Mouse (Mus musculus) neural tube, embryonic 15.5 days (tissue): ENCODE measurements around the gene Erg. TPM values are rescaled to one million over a fixed set of nuclear protein-coding genes. Genes with fewer than 3 reads are reported as not detected.

Experiments used
- ATAC-seq: fragments of 200-750 bp; cut with Nextera tagmentation; 2 replicates; pipeline ENCODE4 v1.8.0; 2017; ENCODE audit warnings: mild to moderate bottlenecking, moderate TSS enrichment, moderate library complexity; ENCODE audit not compliant: low FRiP score
- H3K27ac ChIP-seq: fragments of 300-500 bp; sonication (generic); replicated peaks from 2 replicates; pipeline ENCODE4 v1.5.1; 2015; ENCODE audit warnings: mild to moderate bottlenecking, inconsistent platforms
- H3K27me3 ChIP-seq: fragments of 300-500 bp; sonication (generic); replicated peaks from 2 replicates; pipeline ENCODE4 v1.6.1; 2015; ENCODE audit warnings: inconsistent platforms
- H3K36me3 ChIP-seq: fragments of 300-500 bp; sonication (generic); 2 replicates; pipeline ENCODE4 v1.6.1; 2015; ENCODE audit warnings: inconsistent platforms
- H3K4me1 ChIP-seq: fragments of 300-500 bp; sonication (generic); 2 replicates; pipeline ENCODE4 v1.6.1; 2015; ENCODE audit warnings: inconsistent platforms
- H3K4me2 ChIP-seq: fragments of 300-500 bp; sonication (generic); 2 replicates; pipeline ENCODE4 v1.6.1; 2015; ENCODE audit warnings: inconsistent platforms, mild to moderate bottlenecking, moderate library complexity
- H3K4me3 ChIP-seq: fragments of 300-500 bp; sonication (generic); replicated peaks from 2 replicates; pipeline ENCODE4 v1.5.1; 2015; ENCODE audit warnings: mild to moderate bottlenecking, inconsistent platforms
- H3K9ac ChIP-seq: fragments of 300-500 bp; sonication (generic); replicated peaks from 2 replicates; pipeline ENCODE4 v1.6.1; 2015; ENCODE audit warnings: mild to moderate bottlenecking, inconsistent platforms
- H3K9me3 ChIP-seq: fragments of 300-500 bp; sonication (generic); replicated peaks from 2 replicates; pipeline ENCODE4 v1.6.1; 2016; ENCODE audit warnings: inconsistent platforms
- WGBS: fragments of 180-500 bp; shearing (Covaris S2); methylation state at CpG from one replicate; pipeline ENCODE4 v1.1.7; 2015; ENCODE audit warnings: mixed read lengths; 5-methylcytosine and 5-hydroxymethylcytosine counted together
- polyA plus RNA-seq: library from polyadenylated mRNA; unstranded; fragments of >200 nt; fragmentation: Nextera tagmentation; extraction: Ambion mirVana; gene quantifications from 2 replicates; pipeline ENCODE4 v1.2.1, GENCODE M21; 2015

Erg gene
- 2.3 and 2.9 TPM in 2 replicates for polyA plus RNA-seq

GRCm38 (mm10) chr16:95586311-95586602 is at the start of gene Erg:
TSS of gene Erg (minus strand) at chr16:95586593.
- Histone ChIP-seq H3K27ac (no peak within 1 kb of the TSS), H3K27me3 (peaks cover 40% of the 10 kb centered on the region), H3K4me2 (peak within 1 kb of the TSS; percentile 87), H3K4me1 (peaks cover 19% of the 10 kb centered on the region), H3K9me3 (no peaks in the 10 kb centered on the region), H3K4me3 (peak within 1 kb of the TSS; percentile 46), H3K36me3 (no peaks in the 10 kb centered on the region), H3K9ac (peak within 1 kb of the TSS; percentile 43)
- ATAC-seq = no peak
- 12% methylated on average over 5 of the region's 5 CpGs for WGBS

- Histone ChIP-seq H3K27me3 (no peaks in the 10 kb centered on the region), H3K4me2 (no peak overlapping the region), H3K27ac (no peak overlapping the region), H3K9me3 (no peaks in the 10 kb centered on the region), H3K4me1 (0 out of 2 replicates have a peak, but pooled peaks cover 2% of the 10 kb centered on the region), H3K4me3 (no peak overlapping the region), H3K9ac (no peak overlapping the region), H3K36me3 (no peaks in the 10 kb centered on the region)
- WGBS = 47% methylated on average over 10 of the region's 10 CpGs
- ATAC-seq = no peak
Observed at GRCm38 (mm10) chr16:95631816-95632215, 45.4 kb upstream of the Erg start.

GRCm38 (mm10) chr16:95623876-95624770 is 37.7 kb upstream of the Erg start:
- H3K4me1 ChIP-seq = no peaks in the 10 kb centered on the region
- no peak for ATAC-seq
- no peak overlapping the region for H3K4me2 ChIP-seq
- no peaks in the 10 kb centered on the region for H3K27me3 ChIP-seq
- 85% methylated on average over 7 of the region's 7 CpGs for WGBS
- no peak overlapping the region for H3K27ac ChIP-seq
- no peak overlapping the region for H3K9ac ChIP-seq
- H3K4me3 ChIP-seq = no peak overlapping the region
- H3K36me3 ChIP-seq = no peaks in the 10 kb centered on the region
- no peaks in the 10 kb centered on the region for H3K9me3 ChIP-seq

- no peaks in the 10 kb centered on the region for H3K36me3 ChIP-seq
- no peak for ATAC-seq
- no peak overlapping the region for H3K4me2 ChIP-seq
- H3K4me3 ChIP-seq = no peak overlapping the region
- no peak overlapping the region for H3K27ac ChIP-seq
- 65% methylated on average over 4 of the region's 4 CpGs for WGBS
- no peaks in the 10 kb centered on the region for H3K9me3 ChIP-seq
- no peak overlapping the region for H3K9ac ChIP-seq
- no peaks in the 10 kb centered on the region for H3K4me1 ChIP-seq
- no peaks in the 10 kb centered on the region for H3K27me3 ChIP-seq
Observed at GRCm38 (mm10) chr16:95623056-95623455, 36.7 kb upstream of the Erg start.

- H3K4me3 ChIP-seq = no peak overlapping the region
- no peaks in the 10 kb centered on the region for H3K36me3 ChIP-seq
- H3K27me3 ChIP-seq = no peaks in the 10 kb centered on the region
- 79% methylated on average over 4 of the region's 4 CpGs for WGBS
- H3K27ac ChIP-seq = no peak overlapping the region
- no peak overlapping the region for H3K4me2 ChIP-seq
- H3K9ac ChIP-seq = no peak overlapping the region
- H3K9me3 ChIP-seq = no peaks in the 10 kb centered on the region
- H3K4me1 ChIP-seq = no peaks in the 10 kb centered on the region
- no peak for ATAC-seq
Observed at GRCm38 (mm10) chr16:95619859-95620325, 33.5 kb upstream of the Erg start.

- H3K36me3 ChIP-seq = no peaks in the 10 kb centered on the region
- ATAC-seq = no peak
- no peaks in the 10 kb centered on the region for H3K4me1 ChIP-seq
- H3K27me3 ChIP-seq = no peaks in the 10 kb centered on the region
- H3K9ac ChIP-seq = no peak overlapping the region
- H3K9me3 ChIP-seq = no peaks in the 10 kb centered on the region
- H3K4me2 ChIP-seq = no peak overlapping the region
- WGBS = 63% methylated on average over 15 of the region's 15 CpGs
- H3K27ac ChIP-seq = no peak overlapping the region
- H3K4me3 ChIP-seq = no peak overlapping the region
Observed at GRCm38 (mm10) chr16:95618206-95618605, 31.8 kb upstream of the Erg start.

DNA sequence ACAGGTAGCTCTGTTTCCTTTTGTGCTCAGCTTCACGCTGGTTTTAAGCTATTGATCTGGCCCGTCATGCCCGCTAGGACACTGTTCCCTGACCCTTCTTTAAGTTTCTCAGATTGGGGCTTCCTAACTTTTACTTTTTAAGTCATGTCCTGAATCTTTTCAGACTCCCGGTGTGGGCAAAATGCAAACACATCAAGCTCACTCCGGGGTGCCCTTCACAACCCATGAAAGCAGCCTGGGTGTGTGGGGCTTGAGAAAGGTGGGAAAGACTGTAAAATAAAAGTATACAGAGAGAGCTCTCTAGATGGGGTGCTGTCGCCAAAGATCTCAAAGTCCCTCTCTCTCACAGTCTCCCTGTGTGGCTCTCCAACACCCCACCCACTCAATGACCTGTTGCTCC is 31.3 kb upstream of the Erg start:
- 29% methylated on average over 6 of the region's 6 CpGs for WGBS
- no peak for ATAC-seq
- H3K27me3 ChIP-seq = no peaks in the 10 kb centered on the region

DNA sequence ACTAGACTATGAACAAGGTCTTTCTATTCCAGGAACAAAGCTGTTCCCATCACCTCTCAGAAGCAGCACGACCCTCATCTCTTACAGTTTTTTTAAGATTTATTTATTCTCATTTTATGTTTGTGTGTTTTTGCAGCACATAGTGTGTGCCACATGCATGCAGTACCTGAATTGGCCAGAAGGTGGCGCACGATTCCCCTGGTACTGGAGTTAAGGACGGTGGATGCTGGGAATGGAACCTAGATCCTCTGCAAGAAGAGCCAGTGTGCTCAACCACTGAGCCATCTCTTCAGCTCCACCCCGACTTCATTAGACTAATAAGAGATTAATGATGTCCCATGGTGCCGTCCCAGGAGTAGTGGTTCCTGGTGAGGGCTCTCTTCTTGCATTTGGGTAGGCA is 29.2 kb upstream of the Erg start:
- Histone ChIP-seq H3K4me1 (no peaks in the 10 kb centered on the region), H3K4me3 (no peak overlapping the region), H3K4me2 (no peak overlapping the region), H3K27me3 (no peaks in the 10 kb centered on the region), H3K36me3 (no peaks in the 10 kb centered on the region), H3K9ac (no peak overlapping the region), H3K27ac (no peak overlapping the region), H3K9me3 (no peaks in the 10 kb centered on the region)
- 41% methylated on average over 6 of the region's 6 CpGs for WGBS
- ATAC-seq = no peak

More for the DNA sequence above, 31.3 kb upstream of the Erg start:
- Histone ChIP-seq H3K9me3 (no peaks in the 10 kb centered on the region), H3K36me3 (no peaks in the 10 kb centered on the region), H3K4me3 (no peak overlapping the region), H3K27ac (no peak overlapping the region), H3K4me2 (no peak overlapping the region), H3K4me1 (no peaks in the 10 kb centered on the region), H3K9ac (no peak overlapping the region)

DNA sequence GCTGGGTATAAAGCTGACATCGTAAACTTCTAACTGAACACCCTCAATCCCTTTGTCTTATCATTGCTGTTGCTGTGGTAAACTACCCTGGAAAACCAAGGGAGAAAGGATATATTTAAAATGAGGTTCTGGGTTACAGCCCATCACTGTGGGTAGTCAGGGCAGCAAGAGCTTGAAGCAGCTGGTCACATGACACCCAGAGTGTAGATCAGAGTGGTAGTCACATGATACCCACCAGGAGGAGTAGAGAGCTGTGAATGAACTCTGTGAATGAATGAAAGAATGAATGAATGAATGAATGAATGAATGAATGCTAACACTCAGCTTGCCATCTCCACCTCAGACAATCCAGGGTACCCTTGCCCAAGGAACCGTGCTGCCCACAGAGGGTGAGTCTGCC is 28.1 kb upstream of the Erg start:
- Histone ChIP-seq H3K27me3 (no peaks in the 10 kb centered on the region), H3K9ac (no peak overlapping the region), H3K36me3 (no peaks in the 10 kb centered on the region), H3K9me3 (no peaks in the 10 kb centered on the region), H3K4me2 (no peak overlapping the region), H3K4me3 (no peak overlapping the region), H3K27ac (no peak overlapping the region), H3K4me1 (no peaks in the 10 kb centered on the region)
- ATAC-seq = no peak
- WGBS = 95% methylated on average over 2 of the region's 2 CpGs

DNA sequence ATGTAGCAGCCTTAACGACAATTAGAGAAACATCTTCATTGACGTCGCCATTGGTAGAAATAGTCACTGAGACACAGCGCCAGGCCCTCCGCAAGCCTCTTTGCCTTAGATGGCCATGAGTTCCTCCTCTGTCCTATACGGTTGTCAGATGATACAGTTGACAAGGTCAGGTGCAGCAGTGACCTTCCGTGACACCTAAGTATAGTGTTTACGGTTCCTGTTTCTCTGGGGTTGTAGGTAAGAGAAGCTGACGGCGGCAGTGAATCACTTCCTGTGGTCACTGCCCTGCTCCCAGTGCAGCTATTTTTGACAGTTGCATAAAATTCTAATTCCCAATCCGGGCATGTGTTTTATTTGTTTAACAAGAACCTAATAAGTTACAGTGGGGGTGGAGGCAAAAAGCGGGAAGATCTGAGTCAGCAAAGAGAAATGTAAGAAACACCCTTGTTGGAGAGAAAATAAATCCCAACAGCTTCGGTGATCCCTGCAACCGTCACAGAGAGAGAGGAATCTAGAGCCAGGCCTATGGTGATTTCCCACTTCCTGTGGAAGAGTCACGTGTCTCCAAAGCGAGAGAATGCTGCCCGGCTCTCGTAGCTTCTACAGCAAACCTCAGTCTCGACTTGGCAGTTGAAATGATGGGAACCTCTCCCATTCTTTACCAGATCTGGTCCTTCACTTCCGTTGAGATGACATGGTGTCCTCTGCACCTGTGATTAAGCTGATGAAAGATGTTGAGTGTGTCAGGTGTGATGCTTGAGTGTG is 25.8 kb upstream of the Erg start:
- Histone ChIP-seq H3K27ac (no peak overlapping the region), H3K4me1 (no peaks in the 10 kb centered on the region), H3K9me3 (no peaks in the 10 kb centered on the region), H3K4me2 (no peak overlapping the region), H3K36me3 (no peaks in the 10 kb centered on the region), H3K4me3 (no peak overlapping the region), H3K27me3 (no peaks in the 10 kb centered on the region), H3K9ac (no peak overlapping the region)
- no peak for ATAC-seq
- WGBS = 88% methylated on average over 20 of the region's 20 CpGs

DNA sequence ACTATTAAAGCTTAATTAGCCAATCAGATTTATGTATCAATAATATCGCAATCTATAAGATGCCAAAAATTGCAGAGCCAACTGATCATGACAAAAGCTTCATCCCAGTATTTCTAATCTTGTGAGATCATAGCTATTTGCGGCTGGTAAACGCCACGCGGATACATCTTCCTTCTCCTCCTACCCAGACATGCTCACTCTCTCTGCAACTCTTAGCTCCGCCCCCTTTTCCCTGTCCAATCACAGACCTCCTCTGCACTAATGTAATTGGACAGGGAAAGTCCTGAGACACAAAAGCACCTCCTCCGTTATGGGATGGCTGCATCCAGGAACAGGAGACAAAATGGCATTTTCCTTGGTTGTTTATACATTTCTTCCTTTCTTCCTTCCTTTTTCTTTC is 22.2 kb upstream of the Erg start:
- ATAC-seq = no peak
- WGBS = 77% methylated on average over 7 of the region's 7 CpGs
- H3K4me2 ChIP-seq = no peak overlapping the region
- H3K27me3 ChIP-seq = no peaks in the 10 kb centered on the region
- H3K36me3 ChIP-seq = no peaks in the 10 kb centered on the region
- H3K9ac ChIP-seq = no peak overlapping the region
- H3K9me3 ChIP-seq = no peaks in the 10 kb centered on the region
- H3K4me1 ChIP-seq = no peaks in the 10 kb centered on the region
- no peak overlapping the region for H3K27ac ChIP-seq
- no peak overlapping the region for H3K4me3 ChIP-seq

DNA sequence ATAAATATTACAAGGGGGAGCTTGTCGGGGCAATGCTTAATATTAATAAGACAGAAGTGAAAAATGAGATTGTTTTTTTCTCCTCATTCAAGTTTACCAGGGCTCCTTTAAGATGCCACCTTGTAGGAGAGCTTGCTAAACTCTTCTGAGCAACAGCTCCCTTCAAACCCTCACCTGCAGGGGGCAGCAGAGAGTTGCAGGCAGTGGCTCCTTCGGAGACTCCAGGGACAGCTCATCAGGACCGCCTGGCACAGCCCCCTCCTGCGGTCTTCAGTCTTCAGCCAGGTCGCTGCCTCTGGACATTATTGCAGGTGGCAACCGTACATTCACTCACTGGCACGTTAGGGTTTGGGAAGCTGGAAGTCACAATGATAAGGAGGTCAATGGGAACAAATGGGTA is 18.9 kb upstream of the Erg start:
- Histone ChIP-seq H3K27ac (no peak overlapping the region), H3K9me3 (no peaks in the 10 kb centered on the region), H3K36me3 (no peaks in the 10 kb centered on the region), H3K4me2 (no peak overlapping the region), H3K9ac (no peak overlapping the region), H3K4me1 (peaks cover 11% of the 10 kb centered on the region), H3K27me3 (no peaks in the 10 kb centered on the region), H3K4me3 (no peak overlapping the region)
- 27% methylated on average over 7 of the region's 7 CpGs for WGBS
- ATAC-seq = no peak
